Comparison of ENCODE assay signal across 10 mouse cellular contexts in the genomic region with DNA sequence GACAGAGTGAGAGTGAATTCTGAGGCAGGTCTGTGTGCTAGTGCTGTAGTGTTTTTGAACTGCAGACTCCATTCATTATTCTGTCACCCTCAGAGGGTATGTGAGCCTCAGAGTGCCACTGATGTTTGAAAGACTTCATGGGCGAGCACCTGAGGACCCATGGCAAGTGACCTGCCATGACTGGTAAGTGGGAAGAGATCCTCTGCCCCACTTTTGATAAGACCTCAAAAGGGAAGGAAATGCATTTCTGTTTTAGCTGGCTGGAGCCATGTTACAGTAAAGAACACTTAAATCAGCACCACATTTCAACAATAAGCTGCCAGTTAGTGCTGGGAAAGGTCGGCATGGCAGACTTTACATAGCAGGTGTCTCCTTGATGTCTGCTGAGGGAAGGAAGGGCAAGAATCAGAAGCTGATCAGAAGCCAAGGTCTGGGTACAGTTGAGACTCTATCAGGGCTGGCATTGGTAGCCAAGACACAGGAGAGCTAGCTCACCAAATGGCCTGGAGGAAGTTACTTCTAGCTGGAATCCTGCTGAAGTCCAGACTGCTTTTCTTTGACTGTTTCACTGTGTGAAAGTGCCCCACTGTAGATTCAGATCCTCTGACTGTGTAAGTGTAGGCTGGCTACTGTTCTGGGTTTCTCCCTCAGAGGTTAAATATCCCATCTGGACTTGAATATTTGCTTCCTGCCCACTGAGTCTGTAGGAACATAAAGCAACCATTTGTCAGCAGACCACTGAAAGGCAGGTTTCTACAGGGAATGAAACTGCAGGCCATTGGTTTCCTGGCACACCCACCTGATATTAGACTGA.
DNase-seq lines count a peak whose midpoint lies in the region; ATAC-seq and TF ChIP-seq lines count a peak whose summit lies in the region.
"Had no signal": no experiment of that assay in that cellular context is flagged by ENCODE, and none has a peak within 500 bp of the region (broad histone marks: within the 10 kb centered on the region; RNA-seq: fewer than 3 reads in every experiment).

No protein-coding gene starts in this region.

- DNase-seq in heart, adult 11 months: peak; percentile 56
- DNase-seq in heart, adult 18-20 months: no peak
- DNase-seq in midbrain, postnatal 0 days (ENCODE audit: low spot score): no peak
- peak; percentile 48 for DNase-seq in thymus, postnatal 4 days
- no peak for DNase-seq in ovary, adult 18-20 months (ENCODE audit: low spot score)
- DNase-seq in adrenal gland, adult 8-10 months: no peak
- DNase-seq: right cerebral cortex, adult 18-20 months had no signal

- H3K9ac ChIP-seq in midbrain, postnatal 0 days (replicated peaks; ENCODE audit: low read length, poor library complexity, severe bottlenecking): no peak overlapping the region
- H3K9ac ChIP-seq in midbrain, embryonic 13.5 days (replicated peaks): no peak overlapping the region
- 0 out of 2 replicates have a peak overlapping the region, but pooled peaks have one; percentile 13 for H3K9ac ChIP-seq in limb, embryonic 12.5 days (replicated peaks)

- H3K4me3 ChIP-seq in midbrain, postnatal 0 days (ENCODE audit: low read depth, low read length): no peak overlapping the region
- no peak overlapping the region for H3K4me3 ChIP-seq in midbrain, embryonic 13.5 days (replicated peaks)
- H3K4me3 ChIP-seq in limb, embryonic 12.5 days (replicated peaks): no peak overlapping the region

- ATAC-seq in midbrain, postnatal 0 days (ENCODE audit: low FRiP score): no peak
- no peak for ATAC-seq in midbrain, embryonic 13.5 days
- no peak for ATAC-seq in limb, embryonic 12.5 days (ENCODE audit: insufficient number of reproducible peaks, insufficient read depth, low FRiP score, low TSS enrichment, low read depth)

- no peaks in the 10 kb centered on the region for H3K36me3 ChIP-seq in midbrain, postnatal 0 days (ENCODE audit: insufficient read depth, low read length)
- H3K36me3 ChIP-seq in midbrain, embryonic 13.5 days: no peaks in the 10 kb centered on the region
- H3K36me3 ChIP-seq in limb, embryonic 12.5 days: no peaks in the 10 kb centered on the region

- no peaks in the 10 kb centered on the region for H3K9me3 ChIP-seq in midbrain, postnatal 0 days (ENCODE audit: low read length)
- no peaks in the 10 kb centered on the region for H3K9me3 ChIP-seq in midbrain, embryonic 13.5 days
- H3K9me3 ChIP-seq in limb, embryonic 12.5 days: no peaks in the 10 kb centered on the region

- H3K27ac ChIP-seq in midbrain, postnatal 0 days (ENCODE audit: low read depth, low read length): 0 out of 2 replicates have a peak overlapping the region, but pooled peaks have one; percentile 6
- no peak overlapping the region for H3K27ac ChIP-seq in midbrain, embryonic 13.5 days
- peak overlapping the region; percentile 62 for H3K27ac ChIP-seq in limb, embryonic 12.5 days

- no peaks in the 10 kb centered on the region for H3K27me3 ChIP-seq in midbrain, postnatal 0 days (ENCODE audit: insufficient read depth, low read length)
- no peaks in the 10 kb centered on the region for H3K27me3 ChIP-seq in midbrain, embryonic 13.5 days
- H3K27me3 ChIP-seq in limb, embryonic 12.5 days: no peaks in the 10 kb centered on the region

- no peak for TF ChIP-seq CTCF in midbrain, postnatal 0 days (IDR thresholded peaks at IDR 0.05)

- WGBS in midbrain, postnatal 0 days: 77% methylated on average over 2 of the region's 2 CpGs
- 88% methylated on average over 2 of the region's 2 CpGs for WGBS in midbrain, embryonic 13.5 days
- 55% methylated on average over 2 of the region's 2 CpGs for WGBS in limb, embryonic 12.5 days

- no peak overlapping the region for H3K4me2 ChIP-seq in midbrain, postnatal 0 days (ENCODE audit: low read depth, low read length, poor library complexity, severe bottlenecking)
- H3K4me2 ChIP-seq in midbrain, embryonic 13.5 days (replicated peaks): no peak overlapping the region
- H3K4me2 ChIP-seq in limb, embryonic 12.5 days: no peak overlapping the region
- H3K4me2 ChIP-seq: midbrain, embryonic 11.5 days had no signal

- peaks cover 4% of the 10 kb centered on the region; the same call in 1 of the 2 replicates for H3K4me1 ChIP-seq in midbrain, postnatal 0 days (ENCODE audit: insufficient read depth, low read length)
- peaks cover 10% of the 10 kb centered on the region for H3K4me1 ChIP-seq in midbrain, embryonic 13.5 days (replicated peaks)
- H3K4me1 ChIP-seq in limb, embryonic 12.5 days (replicated peaks): peaks cover 27% of the 10 kb centered on the region

Comparison
In these comparisons a context has a peak if more than half of its experiments do, and no peak if none do; other contexts are left out.
1. DNase-seq: peak in heart, adult 11 months (single experiment) and thymus, postnatal 4 days (single experiment); none in heart, adult 18-20 months (0 of 2), midbrain, postnatal 0 days (single experiment), ovary, adult 18-20 months (single experiment) and adrenal gland, adult 8-10 months (single experiment).